Mouse (Mus musculus) hindbrain, embryonic 13.5 days (tissue): ENCODE results near the gene Shld2. TPM values are rescaled to one million over a fixed set of nuclear protein-coding genes. Genes with fewer than 3 reads are reported as not detected.

Source experiments
- ATAC-seq: fragments of 200-750 bp; cut with Nextera tagmentation; 2 replicates; pipeline ENCODE4 v1.8.0; 2017; ENCODE audit warnings: moderate TSS enrichment; ENCODE audit not compliant: low FRiP score
- H3K27ac ChIP-seq: fragments of 300-500 bp; sonication (generic); 2 replicates; pipeline ENCODE4 v1.5.1; 2015; ENCODE audit warnings: inconsistent platforms, mild to moderate bottlenecking, moderate library complexity
- H3K27me3 ChIP-seq: fragments of 300-500 bp; sonication (generic); 2 replicates; pipeline ENCODE4 v1.6.1; 2015; ENCODE audit warnings: mild to moderate bottlenecking, inconsistent platforms
- H3K36me3 ChIP-seq: fragments of 300-500 bp; sonication (generic); 2 replicates; pipeline ENCODE4 v1.6.1; 2015; ENCODE audit warnings: mild to moderate bottlenecking, inconsistent platforms
- H3K4me1 ChIP-seq: fragments of 300-500 bp; sonication (generic); replicated peaks from 2 replicates; pipeline ENCODE4 v1.6.1; 2015; ENCODE audit warnings: inconsistent platforms
- H3K4me2 ChIP-seq: fragments of 300-500 bp; sonication (generic); 2 replicates; pipeline ENCODE4 v1.6.1; 2015; ENCODE audit warnings: inconsistent platforms, mild to moderate bottlenecking, moderate library complexity
- H3K4me3 ChIP-seq: fragments of 300-500 bp; sonication (generic); 2 replicates; pipeline ENCODE4 v1.5.1; 2015; ENCODE audit warnings: mild to moderate bottlenecking, inconsistent platforms
- H3K9ac ChIP-seq: fragments of 300-500 bp; sonication (generic); 2 replicates; pipeline ENCODE4 v1.6.1; 2015; ENCODE audit warnings: mild to moderate bottlenecking, inconsistent platforms
- H3K9me3 ChIP-seq: fragments of 300-500 bp; sonication (generic); 2 replicates; pipeline ENCODE4 v1.6.1; 2016; ENCODE audit warnings: inconsistent platforms
- WGBS: fragments of 180-500 bp; shearing (Covaris S2); methylation state at CpG from one replicate; pipeline ENCODE4 v1.1.7; 2015; 5-methylcytosine and 5-hydroxymethylcytosine counted together
- polyA plus RNA-seq: library from polyadenylated mRNA; unstranded; fragments of >200 nt; fragmentation: Nextera tagmentation; extraction: Ambion mirVana; gene quantifications from 2 replicates; pipeline ENCODE4 v1.2.1, GENCODE M21; 2015

The Shld2 gene
- polyA plus RNA-seq, 1 experiment from 2014 or later = 5.9 TPM

- Histone ChIP-seq H3K4me2 (peak within 1 kb of the TSS; percentile 77), H3K9me3 (no peaks in the 10 kb centered on the region), H3K27ac (peak within 1 kb of the TSS; percentile 85), H3K4me3 (peak within 1 kb of the TSS; percentile 82), H3K9ac (peak within 1 kb of the TSS; percentile 88), H3K27me3 (peaks cover 17% of the 10 kb centered on the region; the same call in 1 of the 2 replicates), H3K4me1 (peaks cover 23% of the 10 kb centered on the region), H3K36me3 (no peaks in the 10 kb centered on the region)
- peak; percentile 70 for ATAC-seq
- 5% methylated on average over 47 of the region's 52 CpGs for WGBS
Observed at GRCm38 (mm10) chr14:34201231-34202035, 108.9 kb downstream of the Shld2 start, which contains the start of gene Gprin2. Gprin2 (minus strand) TSS chr14:34201653.

DNA sequence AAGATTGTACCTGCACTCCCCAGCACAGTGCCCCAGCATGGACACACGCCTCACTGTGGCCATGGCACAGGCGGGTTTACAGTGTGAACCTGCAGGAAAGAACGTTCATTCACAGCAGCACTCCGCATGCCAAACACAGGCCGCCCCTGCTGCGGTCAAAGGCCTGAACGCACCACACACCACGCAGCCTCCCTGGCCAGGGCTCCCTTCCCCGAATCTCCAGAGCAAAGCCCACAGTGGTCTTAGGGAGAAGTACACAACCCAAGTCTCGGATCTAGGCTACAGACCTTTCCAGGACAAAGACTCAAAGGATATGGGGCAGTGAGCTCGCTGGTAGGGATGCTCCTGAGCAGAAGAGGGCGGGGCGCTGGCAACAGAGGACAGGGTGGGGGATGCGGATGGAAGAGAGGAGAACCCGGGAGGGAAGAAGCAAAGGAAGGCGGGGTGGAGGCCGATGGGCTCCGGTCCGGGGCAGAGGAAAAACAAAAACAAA is 109.5 kb downstream of the Shld2 start:
- Histone ChIP-seq H3K9me3 (no peaks in the 10 kb centered on the region), H3K4me1 (peaks cover 26% of the 10 kb centered on the region), H3K9ac (peak overlapping the region; percentile 88), H3K36me3 (no peaks in the 10 kb centered on the region), H3K27me3 (peaks cover 17% of the 10 kb centered on the region; the same call in 1 of the 2 replicates), H3K27ac (peak overlapping the region; percentile 85), H3K4me2 (peak overlapping the region; percentile 77), H3K4me3 (peak overlapping the region; percentile 82)
- peak; percentile 88 for ATAC-seq
- WGBS = 2% methylated on average over 19 of the region's 19 CpGs

GRCm38 (mm10) chr14:34196706-34197105 is 113.6 kb downstream of the Shld2 start:
- H3K4me1 ChIP-seq = peaks cover 26% of the 10 kb centered on the region

DNA sequence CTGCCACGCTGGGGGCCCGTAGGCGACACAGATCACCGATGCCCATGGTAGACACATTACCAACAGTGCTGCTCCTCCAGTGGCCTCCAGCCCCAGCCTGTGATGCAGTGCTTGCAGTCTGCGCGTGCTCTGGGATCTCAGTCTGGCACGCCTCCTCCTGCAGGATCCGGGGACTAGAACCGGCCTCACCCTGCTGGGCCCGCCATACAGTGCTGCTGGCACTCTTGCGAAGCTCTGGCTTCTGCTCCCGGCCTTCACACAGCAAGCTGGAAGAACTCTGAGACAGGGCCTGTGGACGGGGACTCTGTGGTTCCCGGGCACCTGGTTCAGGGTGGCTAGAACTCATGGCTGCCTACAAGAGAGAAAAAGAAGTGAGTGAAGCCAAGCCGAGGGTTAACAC is 114.8 kb downstream of the Shld2 start:
- WGBS = 92% methylated on average over 15 of the region's 15 CpGs
- no peak for ATAC-seq

More at GRCm38 (mm10) chr14:34196706-34197105, 113.6 kb downstream of the Shld2 start:
- Histone ChIP-seq H3K27me3 (no peaks in the 10 kb centered on the region), H3K9ac (no peak overlapping the region), H3K36me3 (peaks cover 28% of the 10 kb centered on the region), H3K4me2 (no peak overlapping the region), H3K4me3 (no peak overlapping the region), H3K27ac (no peak overlapping the region), H3K9me3 (no peaks in the 10 kb centered on the region)
- 52% methylated on average over 4 of the region's 4 CpGs for WGBS
- ATAC-seq = no peak

DNA sequence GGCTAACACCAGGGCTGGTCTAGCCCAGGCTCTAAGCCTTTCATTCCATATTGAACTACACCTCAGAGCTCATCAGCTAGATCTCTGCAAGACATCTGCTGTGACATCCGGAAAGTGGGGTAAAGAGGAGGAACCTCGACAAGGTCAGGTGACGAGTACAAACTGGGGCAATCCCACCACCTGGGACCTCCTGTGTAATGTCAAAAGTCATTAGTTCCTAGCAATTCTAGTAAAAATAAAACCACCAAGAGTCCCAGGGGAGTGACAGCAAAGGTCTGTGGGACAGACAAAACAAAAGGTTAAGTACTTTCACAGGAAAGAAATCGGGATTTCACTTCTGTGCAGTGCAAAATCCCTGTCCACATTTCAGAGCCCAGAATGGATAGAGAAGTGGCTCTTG is 116.4 kb downstream of the Shld2 start:
- Histone ChIP-seq H3K27ac (no peak overlapping the region), H3K27me3 (no peaks in the 10 kb centered on the region), H3K9ac (no peak overlapping the region), H3K4me2 (no peak overlapping the region), H3K4me3 (no peak overlapping the region), H3K9me3 (no peaks in the 10 kb centered on the region), H3K36me3 (peaks cover 36% of the 10 kb centered on the region), H3K4me1 (peaks cover 9% of the 10 kb centered on the region; the same call in 1 of the 2 replicates)
- no peak for ATAC-seq
- 77% methylated on average over 4 of the region's 4 CpGs for WGBS

More for the DNA sequence above, 114.8 kb downstream of the Shld2 start:
- Histone ChIP-seq H3K4me3 (no peak overlapping the region), H3K9ac (no peak overlapping the region), H3K27me3 (no peaks in the 10 kb centered on the region), H3K4me1 (peaks cover 23% of the 10 kb centered on the region), H3K4me2 (no peak overlapping the region), H3K27ac (no peak overlapping the region), H3K9me3 (no peaks in the 10 kb centered on the region), H3K36me3 (peaks cover 32% of the 10 kb centered on the region)

- 80% methylated on average over 7 of the region's 7 CpGs for WGBS
- ATAC-seq = no peak
- Histone ChIP-seq H3K9ac (no peak overlapping the region), H3K36me3 (peaks cover 40% of the 10 kb centered on the region), H3K9me3 (no peaks in the 10 kb centered on the region), H3K4me3 (no peak overlapping the region), H3K4me2 (no peak overlapping the region), H3K27ac (no peak overlapping the region), H3K4me1 (no peaks in the 10 kb centered on the region), H3K27me3 (no peaks in the 10 kb centered on the region)
Observed at GRCm38 (mm10) chr14:34190361-34190760, 119.9 kb downstream of the Shld2 start.

DNA sequence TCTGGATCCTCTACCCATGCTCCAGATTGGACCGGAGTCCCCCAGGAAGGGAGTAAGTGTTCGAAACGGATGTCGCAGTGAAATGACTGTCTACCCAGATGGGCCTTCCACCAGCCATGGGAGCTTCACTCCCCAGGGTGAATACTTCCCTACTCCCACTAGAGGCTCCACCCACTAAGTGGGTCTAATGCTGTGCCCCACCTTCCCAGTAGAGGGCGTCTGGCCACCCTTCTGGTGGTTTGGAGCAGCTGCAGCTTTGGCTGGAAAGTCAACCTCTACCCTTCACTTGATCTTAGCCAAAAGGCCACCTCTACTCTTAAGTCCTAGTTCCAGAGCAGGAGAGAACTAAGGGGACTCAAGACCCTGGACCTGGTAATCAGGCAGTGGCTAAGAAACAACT is 121.7 kb downstream of the Shld2 start:
- H3K9me3 ChIP-seq = no peaks in the 10 kb centered on the region
- H3K36me3 ChIP-seq = peaks cover 23% of the 10 kb centered on the region; the same call in 1 of the 2 replicates
- no peaks in the 10 kb centered on the region for H3K4me1 ChIP-seq
- H3K27ac ChIP-seq = no peak overlapping the region
- H3K4me2 ChIP-seq = no peak overlapping the region
- H3K4me3 ChIP-seq = no peak overlapping the region
- H3K9ac ChIP-seq = no peak overlapping the region
- no peaks in the 10 kb centered on the region for H3K27me3 ChIP-seq
- ATAC-seq = no peak
- 72% methylated on average over 5 of the region's 5 CpGs for WGBS

Other genes with a start within 250 kb of the Shld2 start
- 0.14 TPM in 1 of 2 replicates, not detected in the other for gene Anxa8, start 224.5 kb downstream of the Shld2 start, polyA plus RNA-seq
- not detected in 2 replicates for gene A630023A22Rik, start 207.7 kb downstream of the Shld2 start, polyA plus RNA-seq
- gene Npy4r, start 158.0 kb downstream of the Shld2 start, polyA plus RNA-seq = 0.13 and 0.18 TPM in 2 replicates
- gene Gprin2, start 108.8 kb downstream of the Shld2 start, polyA plus RNA-seq = 4.8 and 5.5 TPM in 2 replicates
- 0.48 and 0.68 TPM in 2 replicates for gene Syt15, start 90.9 kb downstream of the Shld2 start, polyA plus RNA-seq
- 88.5 and 100.0 TPM in 2 replicates for gene Glud1, start 234 bp upstream of the Shld2 start, polyA plus RNA-seq
- not detected in 2 replicates for gene Fam25c, start 44.9 kb upstream of the Shld2 start, polyA plus RNA-seq
- gene Sncg, start 64.3 kb upstream of the Shld2 start, polyA plus RNA-seq = 235 and 244 TPM in 2 replicates
- gene Mmrn2, start 65.0 kb upstream of the Shld2 start, polyA plus RNA-seq = 5.6 and 5.7 TPM in 2 replicates
- gene Bmpr1a, start 192.8 kb upstream of the Shld2 start, polyA plus RNA-seq = 19.5 and 20.5 TPM in 2 replicates
- not detected in 2 replicates for gene 9230112D13Rik, start 212.3 kb upstream of the Shld2 start, polyA plus RNA-seq